Mouse (Mus musculus) monocyte, adult 59 days (primary cell): ENCODE results near the gene Slitrk5. TPM values are rescaled to one million over a fixed set of nuclear protein-coding genes. Genes with fewer than 3 reads are reported as not detected.

Experiments used
- total RNA-seq, 2 experiments: library from RNA; stranded (reverse); gene quantifications; one replicate each; pipeline ENCODE4 v1.2.4; 2023

Gene Slitrk5
- total RNA-seq: not detected

GRCm38 (mm10) chr14:111674664-111675147 is at the start of gene Slitrk5:
TSS of gene Slitrk5 (plus strand) at chr14:111675097.

